Comparison of ENCODE assay signal across 8 mouse cellular contexts in genomic region chr19:9911314-9911754, GRCm38 (mm10). TPM values are rescaled to one million over a fixed set of nuclear protein-coding genes. Genes with fewer than 3 reads are reported as not detected.
DNase-seq lines count a peak whose midpoint lies in the region; ATAC-seq lines count a peak whose summit lies in the region.

No protein-coding gene starts in this region.

- no peaks in the 10 kb centered on the region for H3K36me3 ChIP-seq in hindbrain, embryonic 12.5 days
- no peaks in the 10 kb centered on the region for H3K36me3 ChIP-seq in limb, embryonic 13.5 days
- no peaks in the 10 kb centered on the region for H3K36me3 ChIP-seq in midbrain, embryonic 12.5 days

- H3K9ac ChIP-seq in hindbrain, embryonic 12.5 days = no peak overlapping the region
- H3K9ac ChIP-seq in limb, embryonic 13.5 days = no peak overlapping the region
- no peak overlapping the region for H3K9ac ChIP-seq in midbrain, embryonic 12.5 days (replicated peaks)

- WGBS in hindbrain, embryonic 12.5 days = 13% methylated on average over 6 of the region's 6 CpGs
- WGBS in limb, embryonic 13.5 days = 11% methylated on average over 6 of the region's 6 CpGs
- WGBS in midbrain, embryonic 12.5 days = 20% methylated on average over 6 of the region's 6 CpGs

- no peaks in the 10 kb centered on the region for H3K4me1 ChIP-seq in hindbrain, embryonic 12.5 days
- H3K4me1 ChIP-seq in limb, embryonic 13.5 days = 0 out of 2 replicates have a peak, but pooled peaks cover 3% of the 10 kb centered on the region
- H3K4me1 ChIP-seq in midbrain, embryonic 12.5 days = no peaks in the 10 kb centered on the region

- 0 out of 2 replicates have a peak, but pooled peaks have one; percentile 26 for ATAC-seq in cerebellum, adult (ENCODE audit: insufficient number of reproducible peaks, low FRiP score, low TSS enrichment)
- ATAC-seq in hindbrain, embryonic 12.5 days (ENCODE audit: low FRiP score) = no peak
- ATAC-seq in limb, embryonic 13.5 days (ENCODE audit: low FRiP score, low read depth) = no peak
- peak; percentile 44; the same call in 1 of the 2 replicates for ATAC-seq in midbrain, embryonic 12.5 days (ENCODE audit: low FRiP score, low read depth)

- H3K4me3 ChIP-seq in hindbrain, embryonic 12.5 days = no peak overlapping the region
- H3K4me3 ChIP-seq in limb, embryonic 13.5 days = no peak overlapping the region
- no peak overlapping the region for H3K4me3 ChIP-seq in midbrain, embryonic 12.5 days

- no peak overlapping the region for H3K27ac ChIP-seq in hindbrain, embryonic 12.5 days
- no peak overlapping the region for H3K27ac ChIP-seq in limb, embryonic 13.5 days
- H3K27ac ChIP-seq in midbrain, embryonic 12.5 days (replicated peaks) = no peak overlapping the region

- peak overlapping the region; percentile 27; the same call in 1 of the 2 replicates for H3K4me2 ChIP-seq in hindbrain, embryonic 12.5 days (replicated peaks)
- peak overlapping the region; percentile 37; the same call in 1 of the 2 replicates for H3K4me2 ChIP-seq in limb, embryonic 13.5 days (replicated peaks)
- peak overlapping the region; percentile 27 for H3K4me2 ChIP-seq in midbrain, embryonic 12.5 days (replicated peaks)

- no peaks in the 10 kb centered on the region for H3K9me3 ChIP-seq in hindbrain, embryonic 12.5 days (replicated peaks)
- H3K9me3 ChIP-seq in limb, embryonic 13.5 days = no peaks in the 10 kb centered on the region
- no peaks in the 10 kb centered on the region for H3K9me3 ChIP-seq in midbrain, embryonic 12.5 days

- DNase-seq in cerebellum, adult 11 months = no peak
- DNase-seq in MN1 (ENCODE audit: low spot score) = peak; percentile 11
- peak; percentile 51 for DNase-seq in embryo, embryonic 11.5 days (ENCODE audit: low read depth, low spot score)
- DNase-seq in thymus, postnatal 0 days (ENCODE audit: low spot score) = peak; percentile 86

- no peaks in the 10 kb centered on the region for H3K27me3 ChIP-seq in hindbrain, embryonic 12.5 days
- no peaks in the 10 kb centered on the region for H3K27me3 ChIP-seq in limb, embryonic 13.5 days
- H3K27me3 ChIP-seq in midbrain, embryonic 12.5 days = no peaks in the 10 kb centered on the region

RNA-seq across cellular contexts. Expression of gene Incenp, which starts 12.0 kb away (rescaled TPM):
- polyA plus RNA-seq in hindbrain, embryonic 12.5 days (2016; fragmentation: Nextera tagmentation; extraction: Ambion mirVana) = 83.0 and 95.1 TPM in 2 replicates
- 102 and 108 TPM in 2 replicates for polyA plus RNA-seq in limb, embryonic 13.5 days (2015; fragmentation: Nextera tagmentation; extraction: Ambion mirVana)
- polyA plus RNA-seq in midbrain, embryonic 12.5 days (2016; fragmentation: Nextera tagmentation; extraction: Ambion mirVana) = 118 and 121 TPM in 2 replicates
- 102 and 134 TPM in 2 replicates for polyA plus RNA-seq in thymus, postnatal 0 days (2015; fragmentation: Nextera tagmentation; extraction: Ambion mirVana)

Comparison
In these comparisons a context has a peak if more than half of its experiments do, and no peak if none do; other contexts are left out.
1. ATAC-seq: peak in cerebellum, adult (single experiment) and midbrain, embryonic 12.5 days (single experiment); none in hindbrain, embryonic 12.5 days (single experiment) and limb, embryonic 13.5 days (single experiment).
2. Peak in every context shown above with its lines, with median percentiles within 50 percentile points of each other: H3K4me2 ChIP-seq.